Mouse (Mus musculus) lung, embryonic 15.5 days (tissue): ENCODE results near the gene Dtnbp1. TPM values are rescaled to one million over a fixed set of nuclear protein-coding genes. Genes with fewer than 3 reads are reported as not detected.

Experiments used
- ATAC-seq: fragments of 200-750 bp; cut with Nextera tagmentation; 2 replicates; pipeline ENCODE4 v1.8.0; 2017; ENCODE audit warnings: moderate number of reproducible peaks, borderline replicate concordance; ENCODE audit not compliant: low FRiP score, low TSS enrichment; ENCODE audit errors: extremely low read depth
- H3K27ac ChIP-seq: fragments of 300-500 bp; sonication (generic); 2 replicates; pipeline ENCODE4 v1.5.1; 2015; ENCODE audit warnings: moderate library complexity, mild to moderate bottlenecking, inconsistent platforms
- H3K27me3 ChIP-seq: fragments of 300-500 bp; sonication (generic); 2 replicates; pipeline ENCODE4 v1.6.1; 2015; ENCODE audit warnings: inconsistent platforms
- H3K36me3 ChIP-seq: fragments of 300-500 bp; sonication (generic); 2 replicates; pipeline ENCODE4 v1.6.1; 2015; ENCODE audit warnings: inconsistent platforms
- H3K4me1 ChIP-seq: fragments of 300-500 bp; sonication (generic); 2 replicates; pipeline ENCODE4 v1.6.1; 2015; ENCODE audit warnings: inconsistent platforms
- H3K4me2 ChIP-seq: fragments of 300-500 bp; sonication (generic); 2 replicates; pipeline ENCODE4 v1.6.1; 2015; ENCODE audit warnings: inconsistent platforms, mild to moderate bottlenecking, moderate library complexity
- H3K4me3 ChIP-seq: fragments of 300-500 bp; sonication (generic); 2 replicates; pipeline ENCODE4 v1.5.1; 2015; ENCODE audit warnings: mild to moderate bottlenecking, inconsistent platforms
- H3K9ac ChIP-seq: fragments of 300-500 bp; sonication (generic); 2 replicates; pipeline ENCODE4 v1.6.1; 2015; ENCODE audit warnings: inconsistent platforms
- H3K9me3 ChIP-seq: fragments of 300-500 bp; sonication (generic); 2 replicates; pipeline ENCODE4 v1.6.1; 2016; ENCODE audit warnings: inconsistent platforms
- WGBS: fragments of 180-500 bp; shearing (Covaris S2); methylation state at CpG from one replicate; pipeline ENCODE4 v1.1.7; 2015; 5-methylcytosine and 5-hydroxymethylcytosine counted together
- polyA plus RNA-seq: library from polyadenylated mRNA; unstranded; fragments of >200 nt; fragmentation: Nextera tagmentation; extraction: Ambion mirVana; gene quantifications from 2 replicates; pipeline ENCODE4 v1.2.1, GENCODE M21; 2015

Dtnbp1 gene
- polyA plus RNA-seq, 1 experiment from 2014 or later, result 75.1 TPM

DNA sequence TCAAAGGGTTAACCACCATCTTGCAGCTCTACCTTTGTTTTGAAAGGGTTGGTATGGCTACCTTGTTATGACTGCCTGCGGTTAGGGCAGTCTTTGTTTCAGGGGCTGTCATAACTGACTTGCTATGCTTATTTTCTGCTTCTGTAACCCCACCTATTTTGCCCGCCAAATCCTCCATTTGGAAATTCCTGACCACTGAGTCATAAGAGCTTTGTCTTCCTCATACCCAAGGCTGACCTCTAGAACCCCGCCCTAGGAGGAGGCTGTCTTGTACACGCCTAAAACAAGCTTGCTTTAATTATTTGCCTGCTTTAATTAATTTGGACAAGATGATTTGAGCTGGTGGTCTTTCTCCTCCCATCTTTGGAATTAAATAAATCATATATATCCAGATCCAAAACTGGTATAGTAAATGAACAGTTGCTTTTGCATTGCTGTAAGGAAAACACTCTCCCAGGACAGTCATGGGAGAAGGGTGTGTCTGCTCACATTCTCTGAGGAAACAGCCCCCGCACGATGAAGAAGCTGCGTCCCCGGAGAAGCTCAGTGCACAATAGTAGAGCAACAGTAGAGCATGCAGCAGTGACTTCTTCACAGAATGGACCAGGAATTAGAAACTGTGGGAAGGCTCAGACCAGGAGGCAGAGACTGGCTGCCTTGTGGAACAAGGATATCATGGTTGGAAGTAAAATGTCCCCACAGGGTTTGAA lies 62.5 kb downstream of the Dtnbp1 start:
- no peaks in the 10 kb centered on the region for H3K36me3 ChIP-seq
- no peak for ATAC-seq
- H3K4me3 ChIP-seq, result no peak overlapping the region
- no peaks in the 10 kb centered on the region for H3K9me3 ChIP-seq
- WGBS, result 71% methylated on average over 8 of the region's 8 CpGs
- no peak overlapping the region for H3K27ac ChIP-seq
- no peaks in the 10 kb centered on the region for H3K27me3 ChIP-seq
- H3K4me2 ChIP-seq, result no peak overlapping the region
- peaks cover 9% of the 10 kb centered on the region for H3K4me1 ChIP-seq
- H3K9ac ChIP-seq, result no peak overlapping the region

DNA sequence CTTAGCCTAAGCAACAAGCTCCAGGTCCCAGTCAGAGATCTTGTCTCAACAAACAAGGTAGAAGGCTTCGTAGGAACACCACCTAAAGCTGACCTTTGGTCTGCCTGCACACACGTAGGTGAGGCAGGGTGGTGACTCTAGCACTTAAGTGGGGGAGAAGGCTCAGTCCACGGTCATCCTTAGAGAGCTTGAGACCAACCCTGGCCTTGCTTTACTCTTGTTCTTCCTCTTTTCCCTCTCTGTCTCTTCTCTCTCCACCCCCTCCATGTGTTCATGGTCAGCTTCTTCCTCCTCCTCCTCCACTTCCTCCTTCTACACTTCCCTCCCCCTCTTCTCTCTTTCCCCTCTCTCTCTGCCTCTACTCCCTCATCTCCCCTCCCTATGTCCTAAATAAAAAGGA lies 64.3 kb downstream of the Dtnbp1 start:
- Histone ChIP-seq H3K4me2 (no peak overlapping the region), H3K36me3 (no peaks in the 10 kb centered on the region), H3K4me1 (peaks cover 15% of the 10 kb centered on the region; the same call in 1 of the 2 replicates), H3K27ac (no peak overlapping the region), H3K9me3 (no peaks in the 10 kb centered on the region), H3K4me3 (no peak overlapping the region), H3K9ac (no peak overlapping the region), H3K27me3 (no peaks in the 10 kb centered on the region)
- no peak for ATAC-seq
- WGBS, result 72% methylated on average over 3 of the region's 3 CpGs

DNA sequence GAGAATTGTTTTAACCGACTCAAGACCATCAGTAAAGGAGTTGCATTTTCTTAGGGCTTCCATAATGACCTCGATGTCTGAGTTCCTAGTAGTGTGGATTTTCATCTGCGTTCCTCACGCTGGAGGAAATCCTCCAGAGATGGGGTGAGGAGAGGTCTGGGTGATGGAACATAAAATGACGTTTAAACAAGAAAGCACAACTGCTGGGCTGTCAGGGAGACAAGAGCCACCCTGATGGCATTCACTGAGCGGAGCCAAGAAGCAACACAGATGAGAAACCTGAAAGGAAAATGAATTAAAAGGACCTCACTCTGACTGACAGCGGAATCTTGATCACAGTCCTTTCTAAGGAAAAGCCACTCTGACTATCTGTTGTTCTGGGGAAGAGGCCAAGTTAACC lies 68.4 kb downstream of the Dtnbp1 start:
- H3K4me2 ChIP-seq, result no peak overlapping the region
- no peaks in the 10 kb centered on the region for H3K27me3 ChIP-seq
- no peak overlapping the region for H3K4me3 ChIP-seq
- no peak for ATAC-seq
- no peak overlapping the region for H3K9ac ChIP-seq
- H3K9me3 ChIP-seq, result no peaks in the 10 kb centered on the region
- H3K36me3 ChIP-seq, result peaks cover 2% of the 10 kb centered on the region; the same call in 1 of the 2 replicates
- peaks cover 11% of the 10 kb centered on the region; the same call in 1 of the 2 replicates for H3K4me1 ChIP-seq
- H3K27ac ChIP-seq, result no peak overlapping the region
- 57% methylated on average over 7 of the region's 7 CpGs for WGBS

DNA sequence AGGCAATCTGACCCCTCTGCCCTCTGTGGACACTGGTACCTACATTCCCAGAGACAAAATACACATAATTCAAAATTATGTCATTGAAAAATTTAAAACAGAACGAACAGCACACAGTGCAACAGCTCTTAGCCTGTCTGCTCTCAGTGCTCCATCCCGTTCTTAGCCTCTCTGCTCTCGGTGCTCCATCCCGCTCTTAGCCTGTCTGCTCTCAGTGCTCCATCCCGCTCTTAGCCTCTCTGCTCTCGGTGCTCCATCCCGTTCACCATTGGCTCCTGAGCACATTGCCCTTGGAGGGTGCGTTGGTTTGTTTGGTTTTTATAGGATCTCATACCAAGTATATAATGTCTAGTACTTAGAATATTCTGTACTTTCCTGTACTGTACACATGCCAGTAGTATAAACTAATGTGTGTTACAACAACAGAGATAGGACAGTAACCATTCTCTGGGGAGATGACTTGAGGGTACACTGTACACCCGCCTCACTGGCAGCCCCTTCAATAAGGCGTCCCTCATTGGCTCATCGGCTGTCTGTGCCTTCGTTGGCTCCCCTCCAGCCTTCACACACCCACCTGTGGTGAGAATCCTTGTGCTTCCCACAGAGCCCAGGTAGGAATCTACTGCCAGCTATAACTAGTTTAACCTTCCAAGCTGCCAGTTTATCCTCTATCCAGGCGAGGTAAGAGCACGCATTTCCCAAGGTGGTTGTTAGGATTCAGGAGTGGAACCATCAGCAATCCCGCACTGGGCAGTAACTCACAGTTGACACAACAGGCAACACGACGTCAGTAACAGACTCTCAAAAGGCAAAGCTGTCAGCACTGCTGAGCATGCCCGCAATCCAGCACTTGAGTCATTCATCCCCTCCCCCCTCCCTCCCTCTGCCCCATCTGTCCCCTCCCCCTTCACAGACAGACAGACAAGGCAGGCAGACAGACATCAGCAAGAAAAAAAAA lies 69.4 kb downstream of the Dtnbp1 start:
- peaks cover 11% of the 10 kb centered on the region; the same call in 1 of the 2 replicates for H3K4me1 ChIP-seq
- WGBS, result 65% methylated on average over 18 of the region's 18 CpGs
- H3K27ac ChIP-seq, result no peak overlapping the region
- H3K36me3 ChIP-seq, result peaks cover 2% of the 10 kb centered on the region; the same call in 1 of the 2 replicates
- no peak overlapping the region for H3K9ac ChIP-seq
- H3K4me2 ChIP-seq, result no peak overlapping the region
- no peaks in the 10 kb centered on the region for H3K27me3 ChIP-seq
- ATAC-seq, result no peak
- no peak overlapping the region for H3K4me3 ChIP-seq
- H3K9me3 ChIP-seq, result no peaks in the 10 kb centered on the region

DNA sequence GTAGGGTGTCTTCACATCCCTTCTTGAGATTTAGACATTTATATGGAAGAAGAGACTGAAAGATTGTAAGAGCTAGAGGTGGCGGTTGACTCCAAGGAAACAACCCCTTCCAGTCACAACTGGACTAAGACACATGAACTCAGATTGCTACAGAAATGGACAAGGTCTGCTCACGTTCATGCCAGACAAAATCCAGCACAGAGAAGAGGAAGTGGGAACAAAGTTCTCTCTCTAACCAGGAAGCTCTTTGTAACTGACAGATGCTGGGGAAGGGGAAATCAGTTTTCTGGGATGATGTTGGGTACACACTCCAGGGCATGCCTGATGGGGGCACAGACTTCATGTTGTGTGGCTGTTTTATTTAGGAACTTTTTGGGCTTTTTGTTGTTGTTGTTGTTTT lies 75.6 kb downstream of the Dtnbp1 start:
- no peak overlapping the region for H3K9ac ChIP-seq
- no peaks in the 10 kb centered on the region for H3K4me1 ChIP-seq
- H3K27ac ChIP-seq, result no peak overlapping the region
- no peak overlapping the region for H3K4me2 ChIP-seq
- H3K9me3 ChIP-seq, result no peaks in the 10 kb centered on the region
- no peak for ATAC-seq
- WGBS, result 73% methylated on average over 2 of the region's 2 CpGs
- peaks cover 38% of the 10 kb centered on the region for H3K36me3 ChIP-seq
- H3K4me3 ChIP-seq, result no peak overlapping the region
- no peaks in the 10 kb centered on the region for H3K27me3 ChIP-seq

DNA sequence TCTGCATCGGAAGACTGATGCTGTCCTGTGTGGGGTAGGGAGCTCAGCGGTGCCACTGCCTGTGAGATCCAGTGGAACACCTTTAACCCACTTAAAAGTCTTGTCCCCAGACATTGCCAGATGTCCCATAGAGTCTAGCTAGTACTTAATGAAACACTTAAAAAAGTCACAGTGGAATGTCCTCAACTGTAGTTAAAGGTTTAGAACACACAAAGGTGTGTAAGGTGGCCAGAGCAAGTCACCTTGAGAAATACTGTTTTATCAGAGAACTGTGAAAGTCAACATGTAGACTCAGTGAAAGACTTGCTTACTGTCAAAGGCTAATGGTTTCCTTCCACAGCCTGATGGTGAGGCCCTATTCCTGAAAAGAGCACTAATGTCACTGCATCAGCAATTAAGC lies 76.8 kb downstream of the Dtnbp1 start:
- Histone ChIP-seq H3K27me3 (no peaks in the 10 kb centered on the region), H3K9me3 (no peaks in the 10 kb centered on the region), H3K4me2 (no peak overlapping the region), H3K36me3 (peaks cover 46% of the 10 kb centered on the region), H3K27ac (no peak overlapping the region), H3K4me1 (no peaks in the 10 kb centered on the region), H3K4me3 (no peak overlapping the region), H3K9ac (no peak overlapping the region)
- no peak for ATAC-seq
- WGBS, result 80% methylated on average over 2 of the region's 2 CpGs

DNA sequence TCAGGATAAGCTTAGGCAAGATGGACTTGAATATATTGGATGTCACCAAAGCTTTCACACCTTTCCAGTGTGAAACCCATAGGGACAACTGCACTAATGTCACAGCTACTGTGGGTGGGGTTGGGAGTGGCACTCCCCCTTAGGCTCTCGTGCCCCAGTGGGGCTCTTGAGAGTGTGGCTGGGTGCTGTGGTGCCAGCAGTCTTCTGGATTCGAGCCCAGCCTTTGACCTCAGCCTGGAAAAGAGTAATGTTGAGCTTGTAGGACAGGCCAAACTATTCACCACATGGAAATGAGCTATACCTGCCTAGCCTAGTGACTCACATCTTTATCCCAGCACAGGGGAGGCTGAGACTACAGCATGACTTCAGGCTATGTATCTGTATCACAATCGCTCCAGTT lies 77.9 kb downstream of the Dtnbp1 start:
- H3K9me3 ChIP-seq, result no peaks in the 10 kb centered on the region
- no peak for ATAC-seq
- peaks cover 57% of the 10 kb centered on the region for H3K36me3 ChIP-seq
- no peak overlapping the region for H3K27ac ChIP-seq
- no peak overlapping the region for H3K4me3 ChIP-seq
- H3K4me2 ChIP-seq, result no peak overlapping the region
- no peaks in the 10 kb centered on the region for H3K4me1 ChIP-seq
- 84% methylated on average over 3 of the region's 3 CpGs for WGBS
- H3K27me3 ChIP-seq, result no peaks in the 10 kb centered on the region
- H3K9ac ChIP-seq, result no peak overlapping the region

DNA sequence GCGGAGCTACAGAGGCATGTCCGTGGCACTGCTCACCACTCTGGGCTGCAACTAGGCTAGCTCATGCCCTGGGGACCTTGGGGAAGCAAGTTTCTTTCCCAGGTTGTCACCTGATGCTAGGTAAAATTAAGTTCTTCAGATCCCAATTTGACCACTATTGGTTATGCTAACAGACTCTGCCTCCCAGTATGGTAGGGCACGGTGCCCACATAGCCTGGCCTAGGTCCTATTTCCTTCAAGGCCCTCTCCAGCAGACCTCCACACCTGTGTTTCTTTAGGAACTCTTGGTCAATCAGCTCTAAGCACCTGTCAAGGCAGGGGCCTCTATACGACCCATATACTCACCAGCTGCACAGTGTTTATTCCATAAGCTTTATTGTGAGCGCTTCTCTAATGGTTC lies 80.2 kb downstream of the Dtnbp1 start:
- Histone ChIP-seq H3K27me3 (no peaks in the 10 kb centered on the region), H3K4me2 (no peak overlapping the region), H3K4me1 (no peaks in the 10 kb centered on the region), H3K9me3 (no peaks in the 10 kb centered on the region), H3K9ac (no peak overlapping the region), H3K27ac (no peak overlapping the region), H3K36me3 (peaks cover 77% of the 10 kb centered on the region), H3K4me3 (no peak overlapping the region)
- ATAC-seq, result no peak
- WGBS, result 91% methylated on average over 5 of the region's 5 CpGs

DNA sequence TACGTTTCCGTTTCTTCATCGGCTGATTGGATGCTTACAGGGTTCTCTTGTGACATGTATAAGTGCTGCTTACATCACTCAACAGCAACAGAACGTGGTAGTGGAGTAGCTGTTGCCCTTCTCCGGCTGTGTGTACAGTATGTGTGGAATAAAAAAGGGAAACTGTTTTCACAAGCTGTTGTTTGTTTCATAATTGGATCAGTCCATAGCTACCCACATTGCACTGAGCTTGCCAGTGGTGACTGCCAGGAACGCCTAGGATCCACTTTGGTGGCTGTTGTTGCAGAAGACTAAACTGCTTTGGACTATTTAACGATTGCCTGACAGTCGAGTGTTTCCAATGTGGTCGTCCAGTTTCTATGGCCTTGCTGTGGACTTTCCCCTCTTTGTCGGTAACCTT lies 80.9 kb downstream of the Dtnbp1 start:
- H3K9me3 ChIP-seq, result no peaks in the 10 kb centered on the region
- H3K4me1 ChIP-seq, result no peaks in the 10 kb centered on the region
- 72% methylated on average over 10 of the region's 10 CpGs for WGBS
- no peak overlapping the region for H3K4me2 ChIP-seq
- peaks cover 83% of the 10 kb centered on the region for H3K36me3 ChIP-seq
- H3K27me3 ChIP-seq, result no peaks in the 10 kb centered on the region
- no peak overlapping the region for H3K27ac ChIP-seq
- no peak for ATAC-seq
- no peak overlapping the region for H3K9ac ChIP-seq
- no peak overlapping the region for H3K4me3 ChIP-seq

DNA sequence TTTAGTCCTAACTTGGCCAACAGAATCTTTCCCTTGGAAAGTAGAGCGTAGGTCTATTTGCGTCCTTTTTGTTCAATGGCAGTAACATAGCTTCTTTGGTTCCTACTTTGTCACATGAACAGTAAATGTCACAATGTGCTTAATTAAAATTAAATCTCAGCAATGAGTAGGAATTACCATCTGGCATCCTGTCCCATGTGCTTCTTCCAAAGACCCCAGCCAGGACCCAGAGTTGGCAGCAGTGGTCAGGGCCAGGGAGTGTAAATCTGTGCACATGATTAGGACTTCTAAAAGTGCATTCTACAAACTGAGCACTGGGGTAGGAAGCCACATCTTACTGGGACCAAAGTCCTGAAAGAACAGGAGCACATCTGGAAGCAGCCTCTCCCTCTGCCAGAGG lies 83.7 kb downstream of the Dtnbp1 start:
- Histone ChIP-seq H3K4me2 (no peak overlapping the region), H3K4me3 (no peak overlapping the region), H3K36me3 (peaks cover 92% of the 10 kb centered on the region), H3K27ac (no peak overlapping the region), H3K9ac (no peak overlapping the region), H3K4me1 (no peaks in the 10 kb centered on the region), H3K27me3 (no peaks in the 10 kb centered on the region), H3K9me3 (no peaks in the 10 kb centered on the region)
- ATAC-seq, result no peak
- WGBS, result 97% methylated on average over 2 of the region's 2 CpGs

DNA sequence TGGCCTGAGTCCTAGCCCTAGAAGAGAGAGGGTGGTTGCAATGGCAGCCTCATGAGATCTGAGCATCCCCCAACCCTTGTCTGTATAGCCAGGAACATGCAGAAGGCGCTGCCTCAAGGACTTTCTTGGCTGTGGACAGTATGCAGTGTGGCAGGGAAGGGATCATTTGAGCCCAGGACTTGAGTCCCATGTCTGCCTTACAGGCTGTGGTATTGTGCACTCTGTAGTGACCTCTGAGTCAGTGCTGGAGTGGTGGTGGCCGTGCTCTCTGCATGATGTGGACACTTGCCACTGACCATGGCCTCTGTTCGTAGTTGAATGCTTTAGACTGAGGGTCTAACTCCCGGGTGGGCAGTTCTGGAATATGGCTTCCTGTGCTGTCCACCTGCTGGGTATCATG lies 84.7 kb downstream of the Dtnbp1 start:
- no peaks in the 10 kb centered on the region for H3K4me1 ChIP-seq
- no peaks in the 10 kb centered on the region for H3K27me3 ChIP-seq
- no peak overlapping the region for H3K9ac ChIP-seq
- H3K4me3 ChIP-seq, result no peak overlapping the region
- ATAC-seq, result no peak
- H3K36me3 ChIP-seq, result peaks cover 86% of the 10 kb centered on the region
- WGBS, result 92% methylated on average over 4 of the region's 4 CpGs
- H3K9me3 ChIP-seq, result no peaks in the 10 kb centered on the region
- H3K4me2 ChIP-seq, result no peak overlapping the region
- H3K27ac ChIP-seq, result no peak overlapping the region

DNA sequence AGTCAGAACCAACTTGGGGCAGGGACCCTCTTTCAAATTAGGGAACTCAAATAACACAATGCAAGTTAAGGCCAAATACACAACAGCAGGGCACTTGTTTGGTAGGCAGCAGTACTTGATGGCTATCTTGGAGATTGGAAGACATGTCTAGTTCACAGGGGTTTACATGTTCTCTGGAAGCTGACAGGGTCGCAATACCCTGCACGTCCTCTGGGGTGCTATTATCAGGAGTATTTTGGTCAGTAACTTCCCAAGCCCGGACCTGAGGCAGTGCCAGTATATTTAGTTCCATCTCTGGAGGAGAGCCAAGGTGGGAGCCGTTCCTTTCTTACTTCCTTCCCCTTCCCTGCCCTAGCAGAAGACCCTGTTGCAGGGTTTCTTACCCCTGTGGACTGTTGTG lies 86.0 kb downstream of the Dtnbp1 start:
- H3K9me3 ChIP-seq, result no peaks in the 10 kb centered on the region
- no peak overlapping the region for H3K9ac ChIP-seq
- 53% methylated on average over 4 of the region's 4 CpGs for WGBS
- no peak overlapping the region for H3K4me3 ChIP-seq
- H3K27me3 ChIP-seq, result no peaks in the 10 kb centered on the region
- no peak overlapping the region for H3K4me2 ChIP-seq
- 0 out of 2 replicates have a peak, but pooled peaks cover under 1% of the 10 kb centered on the region for H3K4me1 ChIP-seq
- no peak overlapping the region for H3K27ac ChIP-seq
- H3K36me3 ChIP-seq, result peaks cover 80% of the 10 kb centered on the region
- no peak for ATAC-seq
